Comparison of ENCODE assay signal across 10 mouse cellular contexts in genomic region chr5:65102026-65102640, GRCm38 (mm10). TPM values are rescaled to one million over a fixed set of nuclear protein-coding genes. Genes with fewer than 3 reads are reported as not detected.
DNase-seq lines count a peak whose midpoint lies in the region; ATAC-seq and TF ChIP-seq lines count a peak whose summit lies in the region.
"Had no signal": no experiment of that assay in that cellular context is flagged by ENCODE, and none has a peak within 500 bp of the region (broad histone marks: within the 10 kb centered on the region; RNA-seq: fewer than 3 reads in every experiment).

No protein-coding gene starts in this region.

- ATAC-seq in heart, embryonic 13.5 days (ENCODE audit: extremely low read depth, insufficient number of reproducible peaks, low FRiP score, low TSS enrichment), result no peak
- peak; percentile 36 for ATAC-seq in liver, postnatal 0 days

- H3K9me3 ChIP-seq in heart, embryonic 13.5 days, result no peaks in the 10 kb centered on the region
- no peaks in the 10 kb centered on the region for H3K9me3 ChIP-seq in liver, postnatal 0 days (ENCODE audit: low read length)

- peaks cover 25% of the 10 kb centered on the region for H3K4me1 ChIP-seq in heart, embryonic 13.5 days
- peaks cover 4% of the 10 kb centered on the region; the same call in 1 of the 2 replicates for H3K4me1 ChIP-seq in bone marrow, adult 2 months (ENCODE audit: control insufficient read depth, insufficient read depth, low read length)
- peaks cover 9% of the 10 kb centered on the region; the same call in 1 of the 2 replicates for H3K4me1 ChIP-seq in liver, postnatal 0 days (ENCODE audit: insufficient read depth)

- no peak for TF ChIP-seq CTCF in bone marrow, adult 2 months (IDR thresholded peaks at IDR 0.05; ENCODE audit: control insufficient read depth, insufficient read depth, low read length)
- no peak for TF ChIP-seq CTCF in liver, postnatal 0 days (IDR thresholded peaks at IDR 0.05; ENCODE audit: low read depth)

- no peak overlapping the region for H3K4me3 ChIP-seq in heart, embryonic 13.5 days
- H3K4me3 ChIP-seq in bone marrow, adult 2 months (replicated peaks; ENCODE audit: control insufficient read depth, low read depth, low read length), result no peak overlapping the region
- H3K4me3 ChIP-seq in liver, postnatal 0 days (ENCODE audit: low read depth, low read length), result no peak overlapping the region

- WGBS in heart, embryonic 13.5 days, result 45% methylated on average over 3 of the region's 3 CpGs
- 27% methylated on average over 3 of the region's 3 CpGs for WGBS in bone marrow, adult 2 months
- 56% methylated on average over 3 of the region's 3 CpGs for WGBS in liver, postnatal 0 days (ENCODE audit: insufficient replicate concordance)

- no peak for TF ChIP-seq POLR2A in bone marrow, adult 2 months (IDR thresholded peaks at IDR 0.05; ENCODE audit: borderline replicate concordance, control insufficient read depth, low read depth, low read length)

- no peaks in the 10 kb centered on the region for H3K36me3 ChIP-seq in heart, embryonic 13.5 days
- H3K36me3 ChIP-seq in liver, postnatal 0 days (replicated peaks; ENCODE audit: insufficient read depth, low read length), result no peaks in the 10 kb centered on the region

- peak overlapping the region; percentile 8; the same call in 1 of the 2 replicates for H3K27ac ChIP-seq in heart, embryonic 13.5 days (replicated peaks)
- peak overlapping the region; percentile 75 for H3K27ac ChIP-seq in bone marrow, adult 2 months (ENCODE audit: control insufficient read depth, insufficient read depth, low read depth, low read length, poor library complexity)
- peak overlapping the region; percentile 52 for H3K27ac ChIP-seq in liver, postnatal 0 days (ENCODE audit: low read depth)

- TF ChIP-seq EP300 in liver, postnatal 0 days (IDR thresholded peaks at IDR 0.05; ENCODE audit: low read depth), result no peak

- intact Hi-C loops in heart, postnatal 36 days (cut with DNase I), result no loop called here
- intact Hi-C loops in left cerebral cortex, postnatal 10 days (cut with DNase I), result no loop called here

- H3K4me2 ChIP-seq in heart, embryonic 13.5 days, result peak overlapping the region; percentile 33; the same call in 1 of the 2 replicates
- peak overlapping the region; percentile 13; the same call in 1 of the 2 replicates for H3K4me2 ChIP-seq in liver, postnatal 0 days (ENCODE audit: low read depth, low read length)

- no peak for DNase-seq in heart, postnatal 36 days
- DNase-seq in A20 (ENCODE audit: low read depth, low spot score), result peak; percentile 48
- DNase-seq in liver, postnatal 0 days, result no peak
- DNase-seq in left cerebral cortex, postnatal 10 days (ENCODE audit: extremely low spot score in 1 of 2, low spot score in 2 of 2), result no peak
- DNase-seq in thymus, postnatal 14 days, result no peak
- DNase-seq in spleen, postnatal 4 days (ENCODE audit: low spot score in 2 of 2), result no peak
- DNase-seq: adrenal gland, adult 2 months; cerebellum, postnatal 36 days had no signal

- no peak overlapping the region for H3K9ac ChIP-seq in heart, embryonic 13.5 days
- no peak overlapping the region for H3K9ac ChIP-seq in liver, postnatal 0 days (replicated peaks)

- H3K27me3 ChIP-seq in heart, embryonic 13.5 days (replicated peaks), result no peaks in the 10 kb centered on the region
- no peaks in the 10 kb centered on the region for H3K27me3 ChIP-seq in liver, postnatal 0 days (ENCODE audit: insufficient read depth, low read length)

RNA-seq across cellular contexts. Expression of gene Klhl5, which starts 5.2 kb away (rescaled TPM):
- polyA plus RNA-seq in heart, embryonic 13.5 days (2015; fragmentation: Nextera tagmentation; extraction: Ambion mirVana), result 12.3 and 14.1 TPM in 2 replicates
- total RNA-seq in heart, postnatal 36 days (2021), result 10 to 100 TPM; 14.3 to 15.1 TPM
- polyA plus RNA-seq in bone marrow, adult 2 months (2011; ENCODE audit: insufficient read depth, insufficient read length, low replicate concordance, missing spikeins), result 6.9 and 14.9 TPM in 2 replicates
- polyA plus RNA-seq in liver, postnatal 0 days (2015; fragmentation: Nextera tagmentation; extraction: Ambion mirVana), result 5.2 and 5.6 TPM in 2 replicates
- total RNA-seq in left cerebral cortex, postnatal 10 days (2021), result 10 to 100 TPM; 61.4 to 62.9 TPM

RNA-seq across cellular contexts. Expression of gene Tmem156, which starts 10.2 kb away (rescaled TPM):
- 0.19 TPM in 1 of 2 replicates, not detected in the other for polyA plus RNA-seq in heart, embryonic 13.5 days (2015; fragmentation: Nextera tagmentation; extraction: Ambion mirVana)
- under 1 TPM in 1 of 2 experiments, not detected in 1; 0.30 TPM for total RNA-seq in heart, postnatal 36 days (2021)
- polyA plus RNA-seq in bone marrow, adult 2 months (2011; ENCODE audit: insufficient read depth, insufficient read length, low replicate concordance, missing spikeins), result 3.3 and 8.5 TPM in 2 replicates
- polyA plus RNA-seq in liver, postnatal 0 days (2015; fragmentation: Nextera tagmentation; extraction: Ambion mirVana), result 0.67 and 1.2 TPM in 2 replicates
- total RNA-seq in left cerebral cortex, postnatal 10 days (2021), result under 1 TPM in 1 of 2 experiments, not detected in 1; 0.67 TPM
- polyA plus RNA-seq: adrenal gland, adult 2 months had no signal

Comparison
In these comparisons a context has a peak if more than half of its experiments do, and no peak if none do; other contexts are left out.
1. H3K27ac ChIP-seq: peak in every context shown above with its lines; median percentile 75 in bone marrow, adult 2 months; 52 in liver, postnatal 0 days; 8 in heart, embryonic 13.5 days.